Mouse (Mus musculus): ENCODE data around the gene Smim14. TPM values are rescaled to one million over a fixed set of nuclear protein-coding genes. Genes with fewer than 3 reads are reported as not detected.

The Smim14 gene
- total and polyA plus RNA-seq, 3 experiments = 10.6 to 64.6 (median 52.3) TPM

DNA sequence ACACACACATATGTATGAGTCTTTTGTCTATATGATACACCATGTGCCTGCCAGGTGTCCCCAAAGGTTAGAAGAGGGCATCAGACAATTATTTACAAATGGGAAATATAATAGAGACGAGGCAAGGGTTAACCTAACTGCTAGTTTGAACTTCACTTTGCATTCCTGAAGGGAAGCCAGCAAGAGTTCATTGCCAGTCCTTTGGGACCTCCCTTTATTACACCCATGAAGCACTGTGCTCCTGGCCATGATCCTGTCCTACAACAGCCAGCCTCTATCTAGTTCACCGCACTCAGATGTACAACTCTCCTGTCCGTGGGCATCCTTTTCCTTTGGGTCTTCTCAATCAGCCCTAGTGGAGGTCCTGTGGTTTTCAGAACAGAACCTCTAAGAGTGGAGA, 23.5 kb downstream of the Smim14 start:
- H3K4me1 ChIP-seq (ENCODE audit: insufficient read depth, low read depth, low read length) = no peaks in the 10 kb centered on the region
- no peak for TF ChIP-seq TAL1 (conservative IDR thresholded peaks at IDR 0.05; ENCODE audit: low read depth, low read length)
- TF ChIP-seq GATA1 (IDR thresholded peaks at IDR 0.05; ENCODE audit: borderline replicate concordance, low read length) = no peak
- no peak for TF ChIP-seq POLR2AphosphoS5 (IDR thresholded peaks at IDR 0.05; ENCODE audit: insufficient replicate concordance, low read depth, low read length)
- TF ChIP-seq CTCF (IDR thresholded peaks at IDR 0.05; ENCODE audit: low read depth, low read length) = no peak
- TF ChIP-seq GATA2 (IDR thresholded peaks at IDR 0.05; ENCODE audit: borderline replicate concordance, low read depth, low read length) = no peak

DNA sequence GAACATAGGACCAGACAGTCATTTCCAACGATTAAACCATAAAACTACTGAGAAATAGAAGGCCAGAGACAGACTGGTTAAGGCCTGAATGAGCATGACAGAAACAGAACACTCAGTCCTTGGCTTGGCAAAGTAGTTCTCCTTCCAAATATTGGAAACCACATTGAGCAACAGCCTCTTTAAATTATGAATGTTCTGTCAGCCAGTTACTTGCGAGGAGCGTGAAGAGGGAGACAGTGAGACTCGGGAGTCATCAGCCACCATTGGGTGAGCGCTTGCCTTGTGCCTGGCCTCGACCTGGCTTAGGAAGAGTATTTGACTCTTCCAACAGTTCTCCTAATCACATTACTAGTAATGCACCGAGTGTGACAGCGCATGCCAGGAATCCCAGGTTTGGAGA, 28.6 kb downstream of the Smim14 start:
- H3K4me1 ChIP-seq (ENCODE audit: insufficient read depth, low read depth, low read length) = peaks cover 7% of the 10 kb centered on the region; the same call in 1 of the 2 replicates
- no peaks in the 10 kb centered on the region for H3K9me3 ChIP-seq (replicated peaks)
- DNase-seq (ENCODE audit: low spot score) (no peak), ATAC-seq (ENCODE audit: extremely low read depth, insufficient number of reproducible peaks, low FRiP score, poor library complexity, severe bottlenecking) (no peak)
- no peaks in the 10 kb centered on the region for H3K36me3 ChIP-seq (replicated peaks)
- no peak overlapping the region for H3K4me3 ChIP-seq (ENCODE audit: low read depth, low read length)
- TF ChIP-seq GATA2 (IDR thresholded peaks at IDR 0.05; ENCODE audit: borderline replicate concordance, low read depth, low read length) (no peak), TAL1 (conservative IDR thresholded peaks at IDR 0.05; ENCODE audit: low read depth, low read length) (no peak), POLR2AphosphoS5 (IDR thresholded peaks at IDR 0.05; ENCODE audit: insufficient replicate concordance, low read depth, low read length) (no peak), CTCF (IDR thresholded peaks at IDR 0.05; ENCODE audit: low read depth, low read length) (no peak), GATA1 (IDR thresholded peaks at IDR 0.05; ENCODE audit: borderline replicate concordance, low read length) (no peak)
- H3K27me3 ChIP-seq (ENCODE audit: insufficient read depth, low read length) = peaks cover 41% of the 10 kb centered on the region

More for the DNA sequence above, 23.5 kb downstream of the Smim14 start:
- Histone ChIP-seq H3K9me3 (replicated peaks) (no peaks in the 10 kb centered on the region), H3K36me3 (replicated peaks) (no peaks in the 10 kb centered on the region), H3K27me3 (ENCODE audit: insufficient read depth, low read length) (peaks cover 39% of the 10 kb centered on the region), H3K4me3 (ENCODE audit: low read depth, low read length) (no peak overlapping the region)
- ATAC-seq (ENCODE audit: extremely low read depth, insufficient number of reproducible peaks, low FRiP score, poor library complexity, severe bottlenecking) (no peak), DNase-seq (ENCODE audit: low spot score) (no peak)

DNA sequence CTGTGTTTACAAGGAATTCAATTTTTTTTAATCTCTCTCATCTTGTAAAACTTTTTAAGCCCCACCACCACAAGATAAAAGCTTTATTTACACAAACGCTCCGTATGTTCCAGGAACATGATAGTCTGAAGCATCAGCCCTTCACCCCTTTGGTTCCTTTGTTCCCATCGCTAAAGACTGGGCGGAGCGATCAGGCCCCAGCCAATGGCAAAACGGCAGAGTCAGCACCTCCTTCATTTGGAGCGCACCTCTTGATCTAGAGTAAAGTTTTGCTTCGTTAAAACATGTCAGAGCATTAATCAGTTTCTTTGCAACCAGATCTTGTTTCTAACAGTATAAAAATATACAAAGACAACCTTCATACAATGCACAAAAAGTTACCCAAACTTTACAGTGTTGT, 31.2 kb downstream of the Smim14 start:
- no peaks in the 10 kb centered on the region for H3K36me3 ChIP-seq (replicated peaks)
- TF ChIP-seq CTCF (IDR thresholded peaks at IDR 0.05; ENCODE audit: low read depth, low read length) (no peak), TAL1 (conservative IDR thresholded peaks at IDR 0.05; ENCODE audit: low read depth, low read length) (no peak), GATA2 (IDR thresholded peaks at IDR 0.05; ENCODE audit: borderline replicate concordance, low read depth, low read length) (no peak), POLR2AphosphoS5 (IDR thresholded peaks at IDR 0.05; ENCODE audit: insufficient replicate concordance, low read depth, low read length) (no peak), GATA1 (IDR thresholded peaks at IDR 0.05; ENCODE audit: borderline replicate concordance, low read length) (no peak)
- H3K9me3 ChIP-seq (replicated peaks) = no peaks in the 10 kb centered on the region
- peak; percentile 60 for ATAC-seq (ENCODE audit: extremely low read depth, insufficient number of reproducible peaks, low FRiP score, poor library complexity, severe bottlenecking)
- peak; percentile 28 for DNase-seq (ENCODE audit: low spot score)
- H3K4me3 ChIP-seq (ENCODE audit: low read depth, low read length) = no peak overlapping the region
- peaks cover 7% of the 10 kb centered on the region; the same call in 1 of the 2 replicates for H3K4me1 ChIP-seq (ENCODE audit: insufficient read depth, low read depth, low read length)
- peaks cover 36% of the 10 kb centered on the region for H3K27me3 ChIP-seq (ENCODE audit: insufficient read depth, low read length)

DNA sequence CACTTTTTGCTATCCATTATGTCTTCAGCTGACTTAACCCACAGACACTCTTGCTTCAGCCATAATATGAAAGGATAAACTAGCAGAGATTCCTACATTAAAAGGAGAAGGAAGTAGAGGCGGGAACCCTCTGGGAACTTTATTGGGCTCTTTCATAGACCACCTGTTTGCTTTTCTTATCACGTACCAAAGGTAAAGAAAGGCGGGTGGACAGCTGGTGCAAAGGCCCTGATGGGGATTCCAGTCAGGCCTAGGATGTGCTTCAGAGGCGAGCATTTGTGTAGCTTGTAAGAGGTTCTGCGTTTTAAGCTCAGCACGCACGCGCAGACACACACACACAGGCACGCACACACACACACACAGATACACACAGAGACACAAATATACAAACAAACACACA, 35.6 kb downstream of the Smim14 start:
- no peaks in the 10 kb centered on the region for H3K9me3 ChIP-seq (replicated peaks)
- no peak for TF ChIP-seq TAL1 (conservative IDR thresholded peaks at IDR 0.05; ENCODE audit: low read depth, low read length)
- TF ChIP-seq GATA2 (IDR thresholded peaks at IDR 0.05; ENCODE audit: borderline replicate concordance, low read depth, low read length) = no peak
- no peak for TF ChIP-seq POLR2AphosphoS5 (IDR thresholded peaks at IDR 0.05; ENCODE audit: insufficient replicate concordance, low read depth, low read length)
- no peak for TF ChIP-seq GATA1 (IDR thresholded peaks at IDR 0.05; ENCODE audit: borderline replicate concordance, low read length)
- TF ChIP-seq CTCF (IDR thresholded peaks at IDR 0.05; ENCODE audit: low read depth, low read length) = no peak
- ATAC-seq (ENCODE audit: extremely low read depth, insufficient number of reproducible peaks, low FRiP score, poor library complexity, severe bottlenecking) (no peak), DNase-seq (ENCODE audit: low spot score) (no peak)
- no peak overlapping the region for H3K4me3 ChIP-seq (ENCODE audit: low read depth, low read length)
- no peaks in the 10 kb centered on the region for H3K36me3 ChIP-seq (replicated peaks)
- peaks cover 25% of the 10 kb centered on the region for H3K27me3 ChIP-seq (ENCODE audit: insufficient read depth, low read length)
- H3K4me1 ChIP-seq (ENCODE audit: insufficient read depth, low read depth, low read length) = peaks cover 7% of the 10 kb centered on the region; the same call in 1 of the 2 replicates

DNA sequence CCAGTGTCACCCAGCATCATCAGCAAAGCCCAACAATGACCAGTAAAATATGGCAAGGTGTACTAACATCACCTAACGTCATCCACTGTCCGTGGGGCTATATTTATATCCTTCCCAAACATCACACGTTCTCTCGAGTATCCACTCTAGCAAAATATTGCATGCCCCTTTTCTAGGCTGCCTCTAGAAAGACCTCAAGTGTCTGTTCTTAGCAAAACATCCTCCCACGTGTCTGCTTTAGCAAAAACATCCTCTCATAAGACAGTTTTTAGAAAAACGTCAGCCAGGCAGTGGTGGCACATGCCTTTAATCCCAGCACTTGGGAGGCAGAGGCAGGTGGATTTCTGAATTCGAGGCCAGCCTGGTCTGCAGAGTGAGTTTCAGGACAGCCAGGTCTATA, 36.8 kb downstream of the Smim14 start:
- TF ChIP-seq GATA2 (IDR thresholded peaks at IDR 0.05; ENCODE audit: borderline replicate concordance, low read depth, low read length) = no peak
- no peak for DNase-seq (ENCODE audit: low spot score)
- peaks cover 3% of the 10 kb centered on the region; the same call in 1 of the 2 replicates for H3K4me1 ChIP-seq (ENCODE audit: insufficient read depth, low read depth, low read length)
- H3K27me3 ChIP-seq (ENCODE audit: insufficient read depth, low read length) = peaks cover 22% of the 10 kb centered on the region
- H3K36me3 ChIP-seq (replicated peaks) = no peaks in the 10 kb centered on the region
- H3K9me3 ChIP-seq (replicated peaks) = no peaks in the 10 kb centered on the region
- no peak overlapping the region for H3K4me3 ChIP-seq (ENCODE audit: low read depth, low read length)
- no peak for ATAC-seq (ENCODE audit: extremely low read depth, insufficient number of reproducible peaks, low FRiP score, poor library complexity, severe bottlenecking)

DNA sequence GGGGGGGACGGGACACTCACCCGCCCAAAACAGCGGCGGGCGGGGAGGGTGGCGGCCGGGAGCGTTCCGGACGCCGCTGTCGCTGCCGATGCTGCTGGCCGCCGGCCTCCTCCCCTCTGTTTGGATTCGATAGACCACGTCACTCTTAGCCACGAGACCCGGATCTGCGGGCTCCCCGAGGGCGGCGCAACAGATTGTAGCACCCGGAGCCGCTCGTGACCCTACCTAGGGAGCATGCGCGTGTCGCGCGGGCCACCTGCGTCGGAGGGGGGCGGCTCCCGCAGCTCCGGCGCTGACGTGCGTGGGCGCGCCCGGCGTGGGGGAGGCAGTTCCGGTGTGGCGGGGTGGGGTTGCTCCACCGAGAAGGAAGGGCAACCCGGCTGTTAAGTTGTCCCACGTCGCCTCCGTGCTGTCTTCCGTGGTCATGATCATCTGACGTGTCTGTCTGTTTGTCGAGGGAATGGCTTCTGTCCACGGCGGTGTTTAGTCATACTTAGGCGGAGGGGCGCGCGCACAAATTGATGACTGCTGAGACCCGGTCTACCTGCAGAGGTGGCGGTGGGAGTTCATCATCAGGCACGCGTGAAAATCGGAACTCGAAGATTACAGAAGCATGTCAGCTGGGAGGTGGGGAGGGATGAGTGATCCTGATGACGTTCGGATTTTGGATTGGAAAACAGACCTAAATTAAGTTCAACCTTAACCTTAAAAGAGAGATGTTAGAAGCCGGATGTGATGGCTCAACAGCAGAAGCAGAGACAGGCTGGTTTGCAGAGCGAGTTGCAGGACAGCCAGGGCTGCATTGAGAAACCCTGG, 44.1 kb downstream of the Smim14 start, which contains the start of gene Gm43552:
Gm43552 (minus strand) TSS at position 118 of the 816 bp plus-strand sequence.
- Histone ChIP-seq H3K4me1 (ENCODE audit: insufficient read depth, low read depth, low read length) (peaks cover 22% of the 10 kb centered on the region), H3K4me3 (ENCODE audit: low read depth, low read length) (peak within 1 kb of the TSS; percentile 89), H3K9me3 (replicated peaks) (no peaks in the 10 kb centered on the region), H3K36me3 (replicated peaks) (peaks cover 11% of the 10 kb centered on the region), H3K27me3 (ENCODE audit: insufficient read depth, low read length) (no peaks in the 10 kb centered on the region)
- DNase-seq (ENCODE audit: low spot score) = peak; percentile 93
- peak; percentile 93 for ATAC-seq (ENCODE audit: extremely low read depth, insufficient number of reproducible peaks, low FRiP score, poor library complexity, severe bottlenecking)
- TF ChIP-seq TAL1 (conservative IDR thresholded peaks at IDR 0.05; ENCODE audit: low read depth, low read length) (no peak), POLR2AphosphoS5 (IDR thresholded peaks at IDR 0.05; ENCODE audit: insufficient replicate concordance, low read depth, low read length) (no peak), GATA1 (IDR thresholded peaks at IDR 0.05; ENCODE audit: borderline replicate concordance, low read length) (no peak), GATA2 (IDR thresholded peaks at IDR 0.05; ENCODE audit: borderline replicate concordance, low read depth, low read length) (no peak), CTCF (IDR thresholded peaks at IDR 0.05; ENCODE audit: low read depth, low read length) (no peak)
